Mouse (Mus musculus): ENCODE measurements around the gene Rtn4rl2. TPM values are rescaled to one million over a fixed set of nuclear protein-coding genes. Genes with fewer than 3 reads are reported as not detected.

Gene Rtn4rl2
- polyA plus RNA-seq, 1 experiment from 2014 or later, result 3.8 TPM

DNA sequence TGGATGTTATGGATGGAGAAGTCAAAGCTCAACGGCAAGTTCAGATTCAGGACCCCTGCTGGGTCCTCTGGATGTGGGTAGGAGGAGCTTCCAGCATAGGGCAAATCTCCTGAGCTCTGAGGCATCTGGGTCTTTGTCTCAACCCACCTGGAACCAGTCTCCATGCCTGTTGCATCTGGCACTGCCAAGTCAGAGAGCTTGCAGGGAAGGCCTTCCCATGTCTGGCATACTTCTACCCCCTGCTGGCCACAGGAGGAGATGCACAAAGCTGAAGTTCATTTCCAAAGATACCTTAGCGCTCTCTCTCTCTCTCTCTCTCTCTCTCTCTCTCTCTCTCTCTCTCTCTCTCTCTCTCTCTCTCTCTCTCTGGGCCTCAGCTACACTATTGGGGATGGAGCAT lies 30.8 kb downstream of the Rtn4rl2 start:
- Histone ChIP-seq H3K4me1 (replicated peaks) (peaks cover 11% of the 10 kb centered on the region), H3K9me3 (no peaks in the 10 kb centered on the region), H3K27me3 (ENCODE audit: insufficient read depth, poor library complexity, severe bottlenecking) (no peaks in the 10 kb centered on the region), H3K4me3 (no peak overlapping the region), H3K36me3 (peaks cover 96% of the 10 kb centered on the region), H3K27ac (no peak overlapping the region)
- DNase-seq (ENCODE audit: low spot score), result peak; percentile 39
- WGBS, result 82% methylated on average over 2 of the region's 2 CpGs

DNA sequence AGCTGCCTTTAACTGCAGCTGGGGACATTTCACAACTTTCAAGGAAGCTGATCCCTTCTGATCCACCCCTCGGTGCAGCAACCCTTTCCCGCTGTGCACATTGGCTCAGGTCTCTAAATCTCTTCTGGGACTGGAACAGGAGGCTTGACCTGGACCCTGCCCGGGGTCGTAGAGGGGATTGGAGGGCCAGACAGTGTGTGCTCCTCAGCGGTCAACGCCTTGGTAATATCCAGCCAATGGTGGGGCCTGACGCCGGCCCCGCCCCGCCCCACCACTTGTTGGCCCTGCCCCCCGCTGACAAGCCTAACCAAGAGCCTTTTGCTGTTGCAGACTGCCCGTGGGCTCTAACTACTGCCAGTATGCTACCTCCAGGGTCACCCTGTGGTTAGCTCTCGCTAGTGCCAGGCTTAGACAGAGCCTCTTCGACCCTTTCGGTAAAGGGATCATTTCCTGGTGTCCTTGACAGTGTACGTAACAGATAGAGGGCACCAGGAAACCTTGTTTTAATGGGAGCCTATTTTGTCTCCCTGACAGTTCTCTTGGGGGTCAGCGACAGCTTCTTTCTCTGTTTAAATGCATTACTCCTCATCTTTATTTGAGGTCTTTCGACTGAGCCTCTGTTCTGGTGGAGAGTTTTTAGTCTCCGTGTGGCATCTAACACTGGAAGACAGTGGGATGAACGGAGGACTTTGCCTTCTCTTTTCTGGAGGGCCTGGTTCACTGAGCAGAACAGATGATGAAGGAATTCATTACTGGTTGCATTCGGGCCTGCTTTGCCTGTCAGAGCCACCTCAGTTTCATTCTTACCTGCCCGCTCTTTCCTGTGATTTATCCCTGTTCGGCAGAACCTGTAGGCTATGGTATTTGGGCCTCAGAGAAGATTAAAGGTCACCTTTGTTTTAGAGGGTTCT lies 35.1 kb downstream of the Rtn4rl2 start:
- Histone ChIP-seq H3K36me3 (peaks cover 96% of the 10 kb centered on the region), H3K9me3 (no peaks in the 10 kb centered on the region), H3K27ac (peak overlapping the region; percentile 12; the same call in 1 of the 2 replicates), H3K4me1 (replicated peaks) (peaks cover 19% of the 10 kb centered on the region), H3K27me3 (ENCODE audit: insufficient read depth, poor library complexity, severe bottlenecking) (no peaks in the 10 kb centered on the region), H3K4me3 (0 out of 2 replicates have a peak overlapping the region, but pooled peaks have one; percentile 11)
- DNase-seq (ENCODE audit: low spot score), result peak; percentile 65
- WGBS, result 30% methylated on average over 23 of the region's 23 CpGs

DNA sequence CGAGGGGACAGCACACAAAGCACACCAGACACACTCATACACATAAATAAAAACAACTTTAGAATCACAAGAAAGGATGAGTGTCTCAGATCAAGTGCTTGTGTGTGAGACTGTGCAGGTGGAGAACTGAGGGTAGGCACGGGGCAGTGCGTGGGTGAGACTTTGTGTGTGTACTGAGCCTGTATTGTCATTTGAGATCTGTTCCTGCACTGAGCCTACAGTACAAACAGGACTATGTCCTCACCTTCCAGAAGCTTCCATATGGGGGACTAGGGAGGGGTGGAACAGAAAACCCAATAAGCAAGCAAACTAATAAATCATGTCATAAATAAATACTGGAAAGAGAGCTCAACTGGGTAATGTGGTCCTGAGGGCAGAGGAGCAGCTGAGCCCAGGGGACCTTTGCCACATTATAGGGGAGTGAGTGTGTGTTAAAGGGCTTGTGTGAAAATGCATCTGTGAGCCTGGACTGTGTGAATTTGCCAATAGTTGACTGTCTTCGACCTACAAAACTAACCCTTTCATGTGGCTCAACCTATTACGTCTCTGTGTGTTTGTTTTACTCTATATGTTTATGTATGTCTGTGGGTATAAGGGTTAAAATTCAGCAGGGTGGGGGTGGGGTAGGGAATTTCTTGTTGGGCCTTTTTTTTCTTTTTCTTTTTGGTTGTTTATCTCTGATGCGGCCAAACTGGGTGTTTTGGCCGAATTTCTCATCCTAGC lies 35.9 kb downstream of the Rtn4rl2 start:
- Histone ChIP-seq H3K36me3 (peaks cover 97% of the 10 kb centered on the region), H3K4me1 (replicated peaks) (peaks cover 19% of the 10 kb centered on the region), H3K27ac (no peak overlapping the region), H3K27me3 (ENCODE audit: insufficient read depth, poor library complexity, severe bottlenecking) (no peaks in the 10 kb centered on the region), H3K4me3 (no peak overlapping the region), H3K9me3 (no peaks in the 10 kb centered on the region)
- WGBS, result 69% methylated on average over 7 of the region's 7 CpGs
- no peak for DNase-seq (ENCODE audit: low spot score)

DNA sequence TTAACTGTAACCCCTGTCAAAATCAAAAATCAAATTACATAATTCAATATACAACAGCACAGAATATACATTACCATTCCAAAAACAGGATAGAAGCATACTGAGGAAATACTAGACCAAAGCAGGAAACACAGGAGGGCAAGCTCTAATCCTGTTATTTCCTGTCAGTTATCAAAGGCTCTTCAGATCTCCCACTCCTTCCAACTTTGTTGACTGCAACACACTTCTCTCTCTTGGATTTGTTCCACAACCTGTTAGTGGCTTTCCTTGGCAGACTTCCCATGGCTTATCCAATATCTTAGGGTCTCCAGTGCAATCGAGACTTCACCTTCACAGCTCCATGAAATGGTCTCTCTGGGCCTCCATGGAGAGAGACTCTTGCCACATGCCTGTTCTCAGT lies 41.3 kb downstream of the Rtn4rl2 start:
- 87% methylated on average over 1 of the region's 1 CpGs for WGBS
- Histone ChIP-seq H3K4me3 (no peak overlapping the region), H3K4me1 (replicated peaks) (peaks cover 24% of the 10 kb centered on the region), H3K36me3 (peaks cover 64% of the 10 kb centered on the region), H3K9me3 (no peaks in the 10 kb centered on the region), H3K27ac (no peak overlapping the region), H3K27me3 (ENCODE audit: insufficient read depth, poor library complexity, severe bottlenecking) (no peaks in the 10 kb centered on the region)
- no peak for DNase-seq (ENCODE audit: low spot score)

DNA sequence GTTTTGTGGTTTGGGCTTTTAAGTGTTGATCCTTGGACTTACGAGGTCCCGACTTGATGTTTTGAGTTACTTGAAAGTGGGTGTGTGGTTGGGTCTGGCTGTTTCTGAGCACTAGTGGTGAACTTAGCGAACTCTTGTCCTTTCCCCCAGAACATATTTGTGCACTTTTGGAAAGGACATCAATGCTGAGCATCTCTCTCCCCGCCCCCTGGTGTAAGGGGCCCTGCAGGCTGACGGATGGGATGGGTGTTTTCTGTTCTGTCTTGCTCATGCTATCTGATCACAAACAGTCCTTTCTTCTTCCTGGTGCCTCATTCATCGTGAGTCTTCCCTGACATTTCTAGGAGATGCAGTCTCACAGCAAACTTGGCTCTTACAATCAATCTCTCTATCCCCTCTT lies 42.9 kb downstream of the Rtn4rl2 start:
- Histone ChIP-seq H3K27ac (no peak overlapping the region), H3K4me3 (no peak overlapping the region), H3K9me3 (no peaks in the 10 kb centered on the region), H3K4me1 (replicated peaks) (peaks cover 35% of the 10 kb centered on the region), H3K36me3 (peaks cover 48% of the 10 kb centered on the region), H3K27me3 (ENCODE audit: insufficient read depth, poor library complexity, severe bottlenecking) (peaks cover 9% of the 10 kb centered on the region)
- no peak for DNase-seq (ENCODE audit: low spot score)
- WGBS, result 85% methylated on average over 6 of the region's 6 CpGs

DNA sequence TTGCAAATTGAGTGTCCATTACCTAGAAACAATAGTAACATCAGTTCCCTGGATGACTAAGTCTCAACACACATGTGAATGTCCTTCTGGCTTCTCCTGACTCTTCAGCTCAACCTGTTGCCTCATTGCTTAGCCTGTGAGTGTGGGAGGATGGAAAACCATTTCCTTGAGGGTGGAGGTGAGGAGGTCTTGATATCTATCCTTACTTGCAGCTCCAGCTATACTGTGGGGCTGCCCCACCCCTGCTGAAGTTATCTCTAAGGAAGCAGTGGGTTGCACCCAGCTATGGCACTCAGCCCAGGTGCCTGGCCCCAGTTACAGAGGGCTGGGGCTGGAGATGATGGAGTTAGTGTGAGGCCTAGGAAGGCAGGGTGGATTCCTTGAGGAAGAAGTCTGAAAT lies 44.6 kb downstream of the Rtn4rl2 start:
- H3K36me3 ChIP-seq, result peaks cover 32% of the 10 kb centered on the region
- peak overlapping the region; percentile 57 for H3K27ac ChIP-seq
- H3K4me3 ChIP-seq, result peak overlapping the region; percentile 78
- no peaks in the 10 kb centered on the region for H3K9me3 ChIP-seq
- DNase-seq (ENCODE audit: low spot score), result no peak
- H3K4me1 ChIP-seq (replicated peaks), result peaks cover 42% of the 10 kb centered on the region
- peaks cover 26% of the 10 kb centered on the region for H3K27me3 ChIP-seq (ENCODE audit: insufficient read depth, poor library complexity, severe bottlenecking)

DNA sequence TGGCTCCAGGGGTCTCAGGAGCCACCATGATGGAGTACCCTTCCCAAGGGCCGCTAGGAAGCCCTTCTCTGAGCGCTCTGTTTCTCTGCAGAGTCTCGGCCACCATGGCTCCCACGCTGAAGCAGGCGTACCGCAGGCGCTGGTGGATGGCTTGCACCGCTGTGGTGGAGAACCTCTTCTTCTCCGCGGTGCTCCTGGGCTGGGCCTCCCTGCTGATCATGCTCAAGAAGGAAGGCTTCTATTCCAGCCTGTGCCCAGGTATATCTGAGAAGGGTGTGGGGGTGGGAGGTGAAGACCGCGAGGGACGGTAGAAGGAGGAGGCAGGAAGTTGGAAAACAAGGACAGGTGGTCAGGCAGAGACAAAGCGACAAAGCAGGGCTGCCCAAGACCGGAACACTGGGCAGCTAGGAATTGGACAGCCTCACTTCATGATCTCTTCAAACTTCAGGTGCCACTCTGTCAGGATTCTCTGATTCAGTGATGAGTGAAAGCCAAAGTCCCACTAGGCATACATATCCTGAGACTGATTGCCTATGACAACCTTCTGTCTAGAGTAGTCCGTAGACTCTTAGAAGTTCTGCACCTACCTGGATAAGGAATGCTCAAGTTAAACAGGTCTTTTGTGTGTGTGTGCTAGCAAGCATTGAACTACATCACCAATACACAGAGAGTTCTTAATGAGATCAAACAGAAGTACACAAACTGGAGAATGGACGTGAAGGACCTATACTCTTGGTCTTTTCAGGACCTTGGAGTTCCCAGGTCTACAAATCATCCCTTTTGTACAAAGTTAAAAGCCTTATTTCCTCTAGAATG lies 45.6 kb downstream of the Rtn4rl2 start:
- WGBS, result 9% methylated on average over 17 of the region's 17 CpGs
- peaks cover 23% of the 10 kb centered on the region for H3K36me3 ChIP-seq

DNA sequence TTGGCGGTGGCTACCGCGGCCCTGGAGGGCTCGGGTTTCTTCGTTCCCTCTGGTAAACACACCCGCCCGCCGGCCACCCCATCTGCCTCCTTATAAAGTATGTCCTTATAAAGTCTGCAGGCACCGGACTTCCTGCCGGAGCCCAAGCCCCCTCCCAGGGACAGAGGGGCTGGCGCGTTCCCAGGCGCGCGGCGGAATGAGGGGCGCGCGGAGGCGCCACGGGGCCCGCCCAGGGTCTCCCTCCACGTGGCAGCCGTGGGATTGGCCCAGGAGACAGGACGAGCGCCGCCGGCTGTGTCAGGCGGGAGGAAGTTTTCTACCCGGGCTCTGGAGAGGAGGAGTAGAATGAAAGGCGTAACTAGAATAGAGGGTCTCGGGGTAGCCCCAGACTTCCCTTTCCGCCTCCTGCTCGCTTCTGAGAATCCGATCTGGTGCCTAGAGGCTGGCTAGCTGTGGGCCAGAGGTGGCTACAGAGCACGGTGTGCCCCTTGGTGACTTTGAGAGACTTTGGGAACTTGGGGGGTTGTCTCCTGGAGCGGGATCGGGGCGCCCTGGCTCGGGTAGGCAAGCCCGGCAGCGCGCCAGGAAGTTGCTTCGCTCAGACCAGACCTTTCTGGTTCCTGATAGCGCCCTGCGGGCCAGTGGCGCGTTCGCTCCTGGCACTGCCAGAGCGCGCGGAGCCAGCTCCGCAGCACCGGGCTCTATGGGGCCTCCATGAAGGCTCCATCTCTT lies 46.3 kb downstream of the Rtn4rl2 start:
- Histone ChIP-seq H3K9me3 (no peaks in the 10 kb centered on the region), H3K4me1 (replicated peaks) (peaks cover 42% of the 10 kb centered on the region), H3K27ac (peak overlapping the region; percentile 95), H3K36me3 (peaks cover 15% of the 10 kb centered on the region), H3K27me3 (ENCODE audit: insufficient read depth, poor library complexity, severe bottlenecking) (peaks cover 29% of the 10 kb centered on the region), H3K4me3 (peak overlapping the region; percentile 78)
- DNase-seq (ENCODE audit: low spot score), result peak; percentile 88
- WGBS, result under 1% methylated on average over 54 of the region's 54 CpGs

More for the DNA sequence above, 45.6 kb downstream of the Rtn4rl2 start:
- H3K9me3 ChIP-seq, result no peaks in the 10 kb centered on the region
- peak overlapping the region; percentile 78 for H3K4me3 ChIP-seq
- H3K4me1 ChIP-seq (replicated peaks), result peaks cover 42% of the 10 kb centered on the region
- no peak for DNase-seq (ENCODE audit: low spot score)
- peak overlapping the region; percentile 95 for H3K27ac ChIP-seq
- H3K27me3 ChIP-seq (ENCODE audit: insufficient read depth, poor library complexity, severe bottlenecking), result peaks cover 29% of the 10 kb centered on the region

DNA sequence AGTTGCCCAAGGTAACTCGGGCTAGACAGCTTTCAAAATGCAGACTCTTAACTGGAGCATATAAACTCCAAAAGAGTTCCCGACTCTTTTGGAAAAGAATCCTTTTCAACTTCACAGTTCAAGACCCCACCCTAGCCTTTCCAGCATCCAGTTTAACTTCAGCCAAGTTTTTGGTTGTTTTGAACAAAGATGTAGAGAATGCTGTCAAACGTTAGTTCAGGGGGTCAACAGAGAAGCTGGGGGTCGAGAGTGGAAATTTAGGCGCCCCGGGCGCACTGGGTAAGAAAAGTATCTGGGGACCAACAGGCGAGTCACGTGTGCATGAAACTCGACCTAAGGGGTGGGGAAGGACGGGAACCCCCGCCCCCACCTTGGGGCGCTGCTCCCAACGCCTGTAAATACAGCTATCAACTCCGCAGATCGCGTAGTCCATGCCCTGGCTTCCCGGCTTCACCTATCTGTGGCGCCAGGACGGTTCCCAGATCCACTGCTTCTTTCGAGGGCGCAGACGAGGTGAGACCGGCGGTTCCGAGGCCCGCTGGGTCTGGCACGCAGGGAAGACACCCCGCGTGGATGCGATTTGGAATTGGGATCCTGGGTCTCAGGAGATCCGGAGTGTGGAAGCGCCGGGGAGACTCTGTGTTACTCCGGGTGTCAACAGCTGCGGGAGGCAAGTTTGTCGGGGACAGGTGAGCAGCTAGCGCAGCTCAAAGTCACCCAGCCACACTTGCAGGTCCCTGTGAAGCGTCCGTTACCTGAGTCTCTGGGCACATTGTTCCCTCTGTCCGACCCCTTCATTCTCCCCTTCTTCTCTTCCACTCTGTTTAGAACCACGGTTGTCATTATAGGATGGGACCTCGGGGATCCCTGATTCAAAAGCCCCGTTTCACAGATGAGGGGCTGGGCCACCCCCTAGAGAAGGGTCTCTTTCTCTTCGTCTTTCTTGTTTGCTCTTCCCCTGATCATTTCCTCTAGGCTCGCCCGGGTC lies 47.2 kb downstream of the Rtn4rl2 start:
- peak; percentile 56 for DNase-seq (ENCODE audit: low spot score)
- peaks cover 42% of the 10 kb centered on the region for H3K4me1 ChIP-seq (replicated peaks)

DNA sequence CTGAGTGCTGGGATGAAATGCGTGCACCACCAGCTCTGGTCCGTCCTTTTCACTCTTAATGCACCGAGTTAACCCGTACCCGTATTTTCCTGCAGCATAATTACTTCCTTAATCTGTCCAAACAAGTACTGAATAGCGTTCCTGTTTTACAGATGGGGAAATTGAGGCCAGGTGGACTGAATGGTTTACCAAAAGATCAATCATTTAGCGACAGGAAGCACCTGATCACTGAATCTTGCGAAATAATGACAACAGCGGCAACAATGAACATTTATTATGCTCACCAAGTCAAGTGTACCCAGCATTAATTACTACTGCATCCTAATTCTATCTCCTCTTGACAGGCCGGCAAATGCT lies 47.9 kb downstream of the Rtn4rl2 start, which contains the start of gene Slc43a1:
TSS of gene Slc43a1 (plus strand) at position 258 of the 357 bp plus-strand sequence.
- 15% methylated on average over 10 of the region's 10 CpGs for WGBS
- H3K4me1 ChIP-seq (replicated peaks), result peaks cover 42% of the 10 kb centered on the region
- no peaks in the 10 kb centered on the region for H3K9me3 ChIP-seq
- H3K4me3 ChIP-seq, result peak within 1 kb of the TSS; percentile 78
- peaks cover 29% of the 10 kb centered on the region for H3K27me3 ChIP-seq (ENCODE audit: insufficient read depth, poor library complexity, severe bottlenecking)
- DNase-seq (ENCODE audit: low spot score), result no peak
- H3K27ac ChIP-seq, result peak within 1 kb of the TSS; percentile 95
- peaks cover under 1% of the 10 kb centered on the region; the same call in 1 of the 2 replicates for H3K36me3 ChIP-seq

More for the DNA sequence above, 47.2 kb downstream of the Rtn4rl2 start:
- Histone ChIP-seq H3K4me3 (peak overlapping the region; percentile 78), H3K36me3 (peaks cover 7% of the 10 kb centered on the region; the same call in 1 of the 2 replicates), H3K9me3 (no peaks in the 10 kb centered on the region), H3K27ac (peak overlapping the region; percentile 95), H3K27me3 (ENCODE audit: insufficient read depth, poor library complexity, severe bottlenecking) (peaks cover 29% of the 10 kb centered on the region)
- under 1% methylated on average over 47 of the region's 47 CpGs for WGBS
